Mouse (Mus musculus): Measurements from ENCODE around the gene Nup205. TPM values are rescaled to one million over a fixed set of nuclear protein-coding genes. Genes with fewer than 3 reads are reported as not detected.

Gene Nup205
- polyA plus RNA-seq, 1 experiment from 2014 or later, result 31.1 TPM

DNA sequence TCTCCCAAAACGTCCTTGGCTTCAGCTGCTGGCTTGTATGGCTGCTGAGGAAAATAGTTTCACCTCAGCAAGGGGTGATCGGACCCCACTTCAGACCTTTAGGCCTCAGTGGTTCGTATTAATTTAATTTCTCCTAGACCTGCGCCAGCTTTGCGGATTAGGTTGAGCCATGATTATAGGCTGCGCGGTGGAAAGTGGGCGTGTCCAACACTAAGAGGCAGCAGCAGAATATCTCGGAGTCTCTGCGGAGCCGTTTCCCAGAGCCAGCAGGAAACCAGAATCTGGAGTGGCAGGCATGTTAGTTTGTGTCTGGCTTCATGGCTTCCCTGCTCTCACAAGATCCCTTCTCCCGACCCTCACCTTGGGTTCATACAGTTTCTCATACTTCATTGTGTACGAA lies 92.4 kb downstream of the Nup205 start:
- ATAC-seq (replicated peaks), result no peak
- H3K27me3 ChIP-seq, result no peaks in the 10 kb centered on the region
- H3K4me2 ChIP-seq (replicated peaks), result no peak overlapping the region
- no peak overlapping the region for H3K9ac ChIP-seq (replicated peaks)
- H3K4me3 ChIP-seq, result no peak overlapping the region
- 87% methylated on average over 13 of the region's 13 CpGs for WGBS
- no peak overlapping the region for H3K27ac ChIP-seq (replicated peaks)
- H3K9me3 ChIP-seq, result no peaks in the 10 kb centered on the region
- H3K36me3 ChIP-seq, result no peaks in the 10 kb centered on the region
- no peaks in the 10 kb centered on the region for H3K4me1 ChIP-seq

DNA sequence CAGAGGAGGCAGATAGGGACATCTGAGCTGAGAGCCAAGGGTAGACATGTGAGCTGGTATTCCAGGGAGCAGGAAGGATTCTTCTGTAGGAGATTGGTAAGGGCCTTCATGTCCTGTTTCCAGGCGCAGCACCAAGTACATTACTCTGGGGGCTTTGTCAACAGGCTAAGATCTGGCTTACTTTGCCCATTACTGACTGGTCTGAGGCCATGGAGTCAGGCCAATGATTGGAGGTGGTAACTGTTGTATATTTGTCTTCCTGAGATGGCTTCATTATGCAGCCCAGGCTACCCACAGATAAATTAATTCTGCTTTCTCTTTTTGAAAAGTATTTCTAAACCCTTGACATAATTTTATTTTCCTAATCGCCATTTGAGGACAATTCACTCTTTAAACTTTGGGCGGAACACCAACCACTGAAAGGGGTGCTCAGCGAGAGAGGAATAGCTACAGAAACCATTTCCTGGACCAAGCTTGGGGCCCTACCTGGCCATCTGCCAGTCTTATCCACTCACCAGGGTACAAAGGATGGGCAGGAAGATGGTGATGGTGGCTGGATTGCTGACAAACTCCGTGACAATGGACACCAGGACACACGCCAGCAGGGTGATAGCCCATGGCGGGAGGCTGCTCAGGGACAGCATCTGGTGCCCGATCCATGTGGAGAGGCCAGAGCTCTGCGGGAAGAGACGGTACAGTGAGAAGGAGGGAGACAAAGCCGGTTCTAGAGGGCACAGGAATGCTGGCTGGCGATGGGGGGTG lies 94.1 kb downstream of the Nup205 start:
- Histone ChIP-seq H3K4me3 (no peak overlapping the region), H3K4me2 (replicated peaks) (no peak overlapping the region), H3K36me3 (no peaks in the 10 kb centered on the region), H3K27ac (replicated peaks) (no peak overlapping the region), H3K4me1 (no peaks in the 10 kb centered on the region), H3K9ac (replicated peaks) (no peak overlapping the region), H3K27me3 (no peaks in the 10 kb centered on the region), H3K9me3 (no peaks in the 10 kb centered on the region)
- 71% methylated on average over 12 of the region's 12 CpGs for WGBS
- peak; percentile 53 for ATAC-seq (replicated peaks)

DNA sequence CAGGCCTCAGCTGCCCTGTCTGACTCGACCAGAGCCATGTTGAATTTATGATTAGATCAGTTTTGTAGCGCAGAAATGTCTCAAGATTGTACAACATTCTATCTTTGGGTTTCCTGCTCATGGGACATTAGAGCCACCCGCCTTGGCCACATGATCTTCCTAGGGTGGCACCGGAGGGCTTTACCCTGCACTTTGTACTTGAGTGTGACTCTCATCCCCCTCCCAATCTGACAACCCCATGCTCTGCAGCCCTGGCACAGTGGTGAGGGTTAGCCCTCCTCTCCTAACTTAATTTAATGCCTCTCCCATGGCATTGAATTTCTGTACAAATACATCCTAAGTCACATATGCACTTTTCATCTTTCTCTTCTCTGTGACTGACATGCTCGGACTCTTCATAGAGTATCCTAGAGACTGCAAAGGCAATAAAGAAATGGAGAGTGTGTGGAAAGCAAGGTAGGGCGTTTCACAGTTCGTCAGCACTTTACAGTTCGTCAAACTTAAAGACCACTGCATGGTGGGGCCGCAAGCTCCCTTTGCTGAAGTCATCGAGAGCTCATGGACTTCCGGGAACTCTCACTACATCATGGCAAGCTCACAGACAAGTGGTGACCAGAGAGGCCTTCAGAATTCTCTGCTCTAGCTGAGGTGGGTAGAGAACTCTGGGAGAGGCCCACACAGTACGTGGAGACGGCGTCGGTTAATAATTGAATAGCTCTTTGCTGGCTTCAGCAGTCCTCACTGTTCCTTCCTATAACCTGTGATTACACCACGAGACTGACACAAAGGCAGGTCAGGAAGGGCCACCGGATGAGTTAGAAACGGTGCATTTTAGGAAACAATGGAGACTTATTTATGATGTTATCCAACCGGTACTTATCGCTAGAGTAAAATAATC lies 94.9 kb downstream of the Nup205 start:
- Histone ChIP-seq H3K27me3 (no peaks in the 10 kb centered on the region), H3K9ac (replicated peaks) (no peak overlapping the region), H3K4me3 (no peak overlapping the region), H3K4me2 (replicated peaks) (no peak overlapping the region), H3K4me1 (no peaks in the 10 kb centered on the region), H3K36me3 (no peaks in the 10 kb centered on the region), H3K27ac (replicated peaks) (no peak overlapping the region), H3K9me3 (no peaks in the 10 kb centered on the region)
- ATAC-seq (replicated peaks), result no peak
- 89% methylated on average over 20 of the region's 20 CpGs for WGBS

DNA sequence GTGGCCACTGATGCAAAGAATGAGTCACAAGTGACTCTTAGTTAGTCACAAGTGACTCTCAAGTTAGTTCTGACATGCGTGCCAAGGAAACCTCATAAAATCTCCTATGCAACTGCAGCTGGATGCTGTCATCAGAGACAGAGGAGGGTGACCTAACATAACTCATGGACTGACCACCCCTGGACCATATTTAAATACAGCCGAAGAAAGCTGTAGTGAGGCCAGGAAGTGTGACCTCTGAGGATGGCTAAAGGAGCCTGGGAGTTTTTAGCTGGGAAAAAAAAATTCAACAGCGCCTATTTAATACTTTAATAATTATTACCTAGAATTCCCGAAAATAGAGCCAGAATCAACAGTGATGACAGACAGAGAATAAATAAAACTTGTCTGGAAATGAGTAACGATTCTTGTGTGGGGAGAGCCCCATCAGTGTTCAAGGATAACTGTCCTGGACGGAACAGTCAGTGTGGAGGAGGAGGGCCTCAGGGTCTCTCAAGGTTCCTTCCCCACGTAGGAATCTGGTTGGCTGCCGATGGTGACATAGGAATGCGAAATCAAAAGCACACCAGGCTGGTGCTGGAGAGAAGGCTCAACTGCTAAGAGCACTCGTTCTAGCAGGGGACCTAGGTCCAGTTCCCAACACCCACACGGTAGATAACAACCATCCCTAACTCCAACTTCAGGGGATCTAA lies 96.3 kb downstream of the Nup205 start:
- H3K4me3 ChIP-seq, result no peak overlapping the region
- H3K9ac ChIP-seq (replicated peaks), result no peak overlapping the region
- H3K27ac ChIP-seq (replicated peaks), result no peak overlapping the region
- no peaks in the 10 kb centered on the region for H3K9me3 ChIP-seq
- no peak for ATAC-seq (replicated peaks)
- H3K36me3 ChIP-seq, result no peaks in the 10 kb centered on the region
- WGBS, result 88% methylated on average over 11 of the region's 11 CpGs
- H3K4me2 ChIP-seq (replicated peaks), result no peak overlapping the region
- no peaks in the 10 kb centered on the region for H3K4me1 ChIP-seq
- H3K27me3 ChIP-seq, result no peaks in the 10 kb centered on the region

DNA sequence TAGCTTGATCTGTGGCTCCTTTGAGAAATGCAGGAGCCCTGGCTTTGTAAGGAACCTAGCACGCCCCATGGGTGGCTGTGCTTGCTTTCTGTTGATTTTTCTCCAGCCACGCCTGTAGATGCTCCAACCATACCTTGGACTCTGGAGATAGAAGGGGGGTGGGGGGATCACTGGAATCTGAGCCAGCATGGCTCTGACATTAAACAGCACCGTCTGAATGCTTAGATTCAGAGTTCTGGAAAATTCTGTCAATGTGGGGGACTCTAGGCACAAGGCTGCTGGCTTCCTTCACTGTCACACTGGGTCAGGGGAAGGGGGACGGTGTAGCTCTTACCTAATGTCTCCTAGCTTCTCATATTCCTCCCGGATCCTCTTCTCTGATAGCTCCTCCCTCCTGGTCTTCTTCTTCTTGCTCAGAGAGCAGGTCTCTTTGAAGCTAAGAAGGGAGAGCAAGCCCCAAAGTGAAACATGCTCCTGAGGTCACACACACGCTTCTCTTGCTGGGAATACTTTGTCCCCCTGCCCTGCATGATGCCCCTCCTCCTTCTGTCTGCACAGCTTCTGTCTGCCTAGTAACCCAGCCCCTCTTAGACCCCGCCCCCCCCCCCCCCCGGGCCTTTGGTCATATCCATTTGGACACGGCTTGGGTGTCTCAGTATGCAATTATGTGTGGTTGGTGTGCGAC lies 100.8 kb downstream of the Nup205 start:
- Histone ChIP-seq H3K27me3 (no peaks in the 10 kb centered on the region), H3K4me3 (no peak overlapping the region), H3K36me3 (no peaks in the 10 kb centered on the region), H3K9ac (replicated peaks) (no peak overlapping the region), H3K4me1 (no peaks in the 10 kb centered on the region), H3K9me3 (no peaks in the 10 kb centered on the region), H3K4me2 (replicated peaks) (no peak overlapping the region), H3K27ac (replicated peaks) (no peak overlapping the region)
- ATAC-seq (replicated peaks), result no peak
- 78% methylated on average over 9 of the region's 10 CpGs for WGBS

DNA sequence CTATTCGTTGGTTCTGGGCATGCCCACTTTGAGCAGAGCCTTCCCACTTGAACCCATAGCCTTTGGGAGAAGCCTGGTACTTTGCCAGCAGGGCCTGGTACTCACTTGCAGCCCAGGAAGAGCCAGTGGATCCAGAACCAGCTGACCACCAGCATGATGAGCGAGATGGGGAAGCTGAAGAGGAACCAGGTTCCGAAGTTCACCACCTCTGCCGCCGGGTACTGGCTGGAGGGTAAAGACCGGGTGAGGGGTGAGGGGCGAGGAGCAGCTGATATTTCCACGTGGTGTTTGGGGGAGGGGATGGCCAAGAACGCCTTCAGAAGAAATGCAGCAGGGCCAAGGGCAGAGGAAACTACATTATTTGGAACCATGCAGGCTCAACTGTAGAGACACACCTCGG lies 102.1 kb downstream of the Nup205 start:
- H3K4me3 ChIP-seq, result no peak overlapping the region
- H3K36me3 ChIP-seq, result no peaks in the 10 kb centered on the region
- no peak overlapping the region for H3K4me2 ChIP-seq (replicated peaks)
- H3K9ac ChIP-seq (replicated peaks), result no peak overlapping the region
- no peak overlapping the region for H3K27ac ChIP-seq (replicated peaks)
- 85% methylated on average over 10 of the region's 10 CpGs for WGBS
- no peak for ATAC-seq (replicated peaks)
- no peaks in the 10 kb centered on the region for H3K4me1 ChIP-seq
- no peaks in the 10 kb centered on the region for H3K27me3 ChIP-seq
- no peaks in the 10 kb centered on the region for H3K9me3 ChIP-seq

DNA sequence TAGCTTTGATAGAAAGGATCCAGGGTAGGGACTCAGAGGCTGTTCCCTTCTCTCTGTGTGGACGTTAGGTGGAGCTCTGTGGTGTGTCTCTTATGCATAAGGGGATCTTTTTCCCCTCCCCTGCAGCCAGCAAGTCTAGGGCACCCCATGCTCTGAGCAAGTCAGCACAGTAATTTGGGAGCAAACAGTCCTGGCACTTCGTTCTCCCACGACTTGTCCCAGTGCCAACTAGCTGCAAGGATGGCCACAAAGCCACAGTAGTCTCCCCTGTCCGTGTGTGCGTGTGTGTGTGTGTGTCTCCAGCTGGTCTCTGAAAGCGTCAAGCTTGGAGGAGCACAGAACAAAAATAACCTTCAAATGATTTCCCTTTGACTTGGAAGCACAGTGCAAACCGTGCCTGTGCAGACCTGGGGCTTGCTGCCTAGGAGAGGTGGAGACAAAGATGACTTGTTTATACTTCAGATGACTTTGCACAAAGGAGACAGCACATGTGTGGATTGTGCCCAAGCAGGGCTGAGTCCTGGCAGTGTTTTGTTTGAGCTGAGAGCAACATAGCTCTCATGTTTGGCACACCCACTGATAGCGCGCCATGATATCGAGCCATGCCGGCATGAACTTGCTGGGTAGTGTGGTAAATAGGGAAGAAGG lies 111.0 kb downstream of the Nup205 start:
- no peaks in the 10 kb centered on the region for H3K36me3 ChIP-seq
- peak; percentile 57 for ATAC-seq (replicated peaks)
- H3K9ac ChIP-seq (replicated peaks), result no peak overlapping the region
- H3K27ac ChIP-seq (replicated peaks), result no peak overlapping the region
- 55% methylated on average over 11 of the region's 11 CpGs for WGBS
- H3K4me2 ChIP-seq (replicated peaks), result no peak overlapping the region
- no peaks in the 10 kb centered on the region for H3K27me3 ChIP-seq
- peaks cover 16% of the 10 kb centered on the region for H3K4me1 ChIP-seq
- H3K4me3 ChIP-seq, result no peak overlapping the region
- H3K9me3 ChIP-seq, result no peaks in the 10 kb centered on the region

DNA sequence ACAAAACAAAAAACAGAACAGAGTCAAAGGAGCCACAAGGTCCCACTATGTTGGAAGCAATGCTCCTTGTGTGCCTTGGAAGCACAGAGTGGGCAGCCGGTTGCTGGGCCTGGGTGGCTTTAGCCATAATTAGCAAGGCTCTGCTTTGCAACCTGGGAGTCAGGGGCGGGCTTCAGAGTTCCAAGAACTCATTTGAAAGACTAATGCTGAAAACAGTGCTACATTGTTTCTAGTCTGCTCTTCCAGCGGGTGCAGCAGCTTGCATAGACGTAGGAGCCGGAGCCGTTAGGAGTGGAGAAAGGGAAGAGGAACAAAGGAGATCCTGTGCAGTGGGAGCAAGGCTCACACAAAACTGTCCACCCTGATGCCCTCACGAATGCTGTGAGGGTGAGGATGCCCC lies 111.7 kb downstream of the Nup205 start:
- Histone ChIP-seq H3K27me3 (no peaks in the 10 kb centered on the region), H3K36me3 (no peaks in the 10 kb centered on the region), H3K4me3 (no peak overlapping the region), H3K9ac (replicated peaks) (no peak overlapping the region), H3K4me2 (replicated peaks) (no peak overlapping the region), H3K27ac (replicated peaks) (no peak overlapping the region), H3K4me1 (peaks cover 16% of the 10 kb centered on the region), H3K9me3 (no peaks in the 10 kb centered on the region)
- peak; percentile 60 for ATAC-seq (replicated peaks)
- 8% methylated on average over 7 of the region's 7 CpGs for WGBS

DNA sequence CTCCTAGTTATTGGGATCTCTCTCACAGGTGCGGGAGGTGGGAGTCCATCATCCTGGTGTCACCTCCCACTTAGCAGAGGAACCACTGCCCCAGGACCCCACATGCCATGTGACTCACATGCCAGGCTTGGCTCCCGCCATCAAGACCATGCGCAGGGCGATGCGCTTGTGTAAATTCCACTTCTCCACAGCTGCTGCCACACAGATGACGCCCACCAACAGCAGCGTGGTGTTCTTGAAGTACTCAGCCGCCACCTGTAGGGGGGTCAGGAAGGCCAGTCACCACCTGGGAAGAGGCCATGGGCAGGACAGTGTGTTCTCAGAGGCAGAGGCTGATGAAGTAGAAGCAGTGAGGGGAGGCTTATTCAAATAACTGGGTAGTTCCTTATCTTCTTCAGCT lies 112.5 kb downstream of the Nup205 start:
- no peak for ATAC-seq (replicated peaks)
- no peaks in the 10 kb centered on the region for H3K9me3 ChIP-seq

DNA sequence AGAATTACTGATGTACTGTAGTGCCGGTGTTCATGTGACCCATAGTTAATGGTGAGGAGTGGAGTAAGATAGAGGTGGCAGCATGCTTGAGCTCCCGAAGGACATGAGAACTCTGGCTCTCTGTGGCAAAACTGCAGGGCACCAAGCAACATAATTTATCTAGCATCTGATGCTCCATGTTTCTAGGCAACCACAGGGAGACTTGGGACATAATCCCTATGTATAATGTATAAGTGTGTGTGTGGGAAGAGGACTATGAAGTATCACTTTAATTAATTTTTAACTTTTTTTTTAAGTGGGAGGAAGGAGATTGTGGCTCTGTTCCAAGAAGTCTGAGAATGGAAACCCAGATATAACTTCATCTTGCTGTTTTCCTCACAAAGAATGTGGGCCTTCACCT lies 117.7 kb downstream of the Nup205 start:
- H3K4me3 ChIP-seq, result no peak overlapping the region
- H3K4me2 ChIP-seq (replicated peaks), result no peak overlapping the region
- H3K9me3 ChIP-seq, result no peaks in the 10 kb centered on the region
- WGBS, result 92% methylated on average over 2 of the region's 2 CpGs
- ATAC-seq (replicated peaks), result no peak
- H3K27ac ChIP-seq (replicated peaks), result no peak overlapping the region
- no peaks in the 10 kb centered on the region for H3K27me3 ChIP-seq
- peaks cover 6% of the 10 kb centered on the region; the same call in 1 of the 2 replicates for H3K4me1 ChIP-seq
- no peaks in the 10 kb centered on the region for H3K36me3 ChIP-seq
- H3K9ac ChIP-seq (replicated peaks), result no peak overlapping the region

More for the DNA sequence above, 112.5 kb downstream of the Nup205 start:
- no peaks in the 10 kb centered on the region for H3K27me3 ChIP-seq
- 94% methylated on average over 8 of the region's 8 CpGs for WGBS
- H3K36me3 ChIP-seq, result no peaks in the 10 kb centered on the region
- no peak overlapping the region for H3K4me2 ChIP-seq (replicated peaks)
- H3K4me1 ChIP-seq, result peaks cover 16% of the 10 kb centered on the region
- no peak overlapping the region for H3K4me3 ChIP-seq
- no peak overlapping the region for H3K9ac ChIP-seq (replicated peaks)
- no peak overlapping the region for H3K27ac ChIP-seq (replicated peaks)

DNA sequence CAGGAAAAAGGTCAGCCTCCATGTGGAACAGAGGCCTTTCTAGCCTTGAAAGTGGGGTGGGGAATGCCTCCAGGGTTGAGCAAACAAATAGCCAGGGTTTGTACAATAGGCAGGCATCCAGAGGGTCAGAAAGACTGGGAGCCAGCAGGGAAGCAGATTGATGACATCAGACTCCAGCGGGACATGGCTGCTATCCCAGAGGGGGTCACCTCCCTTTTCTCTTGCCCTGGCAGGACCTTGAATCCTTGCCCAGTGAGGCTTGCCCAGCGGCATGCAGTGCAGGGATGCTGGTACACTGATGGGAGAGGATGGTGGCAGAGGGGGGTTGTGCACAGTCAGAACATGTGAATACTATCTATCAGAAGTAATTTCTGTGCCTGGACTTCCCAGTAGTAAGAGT lies 119.8 kb downstream of the Nup205 start:
- H3K9ac ChIP-seq (replicated peaks), result no peak overlapping the region
- H3K27me3 ChIP-seq, result no peaks in the 10 kb centered on the region
- 0 out of 2 replicates have a peak, but pooled peaks have one; percentile 43 for ATAC-seq (replicated peaks)
- H3K27ac ChIP-seq (replicated peaks), result no peak overlapping the region
- no peak overlapping the region for H3K4me2 ChIP-seq (replicated peaks)
- H3K4me3 ChIP-seq, result no peak overlapping the region
- H3K9me3 ChIP-seq, result no peaks in the 10 kb centered on the region
- 28% methylated on average over 2 of the region's 2 CpGs for WGBS
- no peaks in the 10 kb centered on the region for H3K36me3 ChIP-seq
- peaks cover 6% of the 10 kb centered on the region; the same call in 1 of the 2 replicates for H3K4me1 ChIP-seq

Data from forebrain, embryonic 15.5 days (tissue).